Mouse (Mus musculus) ES-Bruce4 (cell line): Measurements from ENCODE around the gene Sparcl1.

Experiments
- CTCF ChIP-seq: IDR thresholded peaks from one replicate; pipeline ENCODE4 v1.8.1; 2011; ENCODE audit warnings: low read depth, low read length
- EP300 ChIP-seq: IDR thresholded peaks from 2 replicates; pipeline ENCODE4 v1.6.1; 2011; ENCODE audit warnings: low read depth, low read length; ENCODE audit not compliant: insufficient read depth
- POLR2A ChIP-seq: IDR thresholded peaks from one replicate; pipeline ENCODE4 v1.8.1; 2011; ENCODE audit warnings: low read length; ENCODE audit not compliant: insufficient read depth

DNA sequence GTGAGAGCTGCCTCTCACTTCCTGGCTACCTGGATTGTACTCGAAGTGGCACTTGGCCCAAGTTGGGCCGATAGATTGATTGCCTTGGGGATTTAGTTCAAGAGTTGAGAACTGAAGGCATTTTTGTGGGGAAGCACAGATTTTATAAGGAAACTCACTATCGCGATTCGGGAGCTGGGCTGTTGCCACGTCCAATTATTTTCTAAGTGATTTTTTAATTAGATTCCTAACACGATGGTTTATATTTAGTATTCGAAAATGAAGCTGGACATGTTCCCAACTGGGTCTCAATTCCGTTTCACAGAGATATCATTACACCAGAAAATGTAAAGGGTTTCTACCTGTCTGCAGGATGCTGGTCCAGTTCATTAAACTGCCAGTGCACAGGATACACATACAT is 28.2 kb downstream of the Sparcl1 start:
- TF ChIP-seq CTCF = no peak
- TF ChIP-seq EP300 = no peak
- no peak for TF ChIP-seq POLR2A
